Mouse (Mus musculus): ENCODE data around the gene Sdr9c7. TPM values are rescaled to one million over a fixed set of nuclear protein-coding genes. Genes with fewer than 3 reads are reported as not detected.

Gene Sdr9c7
- polyA plus RNA-seq (2014; fragmentation: Nextera tagmentation; extraction: Ambion mirVana): not detected in 2 replicates

GRCm38 (mm10) chr10:127898218-127898617 lies at the start of gene Sdr9c7:
Sdr9c7 (plus strand) TSS chr10:127898518.
- H3K4me3 ChIP-seq (replicated peaks; ENCODE audit: low read depth, low read length): no peak within 1 kb of the TSS
- no peak within 1 kb of the TSS for H3K27ac ChIP-seq (replicated peaks; ENCODE audit: low read depth, low read length)
- no peak for ATAC-seq (ENCODE audit: low FRiP score, low TSS enrichment)
- 91% methylated on average over 2 of the region's 2 CpGs for WGBS
- no peaks in the 10 kb centered on the region for H3K27me3 ChIP-seq (ENCODE audit: control insufficient read depth, insufficient read depth, low read length)
- H3K9ac ChIP-seq (replicated peaks; ENCODE audit: low read length): no peak within 1 kb of the TSS
- no peaks in the 10 kb centered on the region for H3K4me1 ChIP-seq (ENCODE audit: control insufficient read depth, insufficient read depth, low read length)
- H3K36me3 ChIP-seq (ENCODE audit: control insufficient read depth, insufficient read depth, low read length): no peaks in the 10 kb centered on the region
- no peak within 1 kb of the TSS for H3K4me2 ChIP-seq (ENCODE audit: low read length)
- no peaks in the 10 kb centered on the region for H3K9me3 ChIP-seq (ENCODE audit: control insufficient read depth, low read length)
- DNase-seq: no peak

GRCm38 (mm10) chr10:127849628-127850027 lies 48.7 kb upstream of the Sdr9c7 start, which contains the start of gene Rdh19:
Rdh19 (plus strand) TSS chr10:127849928.
- H3K4me1 ChIP-seq (ENCODE audit: control insufficient read depth, insufficient read depth, low read length): no peaks in the 10 kb centered on the region
- 93% methylated on average over 1 of the region's 1 CpGs for WGBS
- no peak within 1 kb of the TSS for H3K4me2 ChIP-seq (ENCODE audit: low read length)
- H3K27ac ChIP-seq (replicated peaks; ENCODE audit: low read depth, low read length): no peak within 1 kb of the TSS
- H3K9ac ChIP-seq (replicated peaks; ENCODE audit: low read length): no peak within 1 kb of the TSS
- no peak for ATAC-seq (ENCODE audit: low FRiP score, low TSS enrichment)
- H3K4me3 ChIP-seq (replicated peaks; ENCODE audit: low read depth, low read length): no peak within 1 kb of the TSS
- H3K9me3 ChIP-seq (ENCODE audit: control insufficient read depth, low read length): no peaks in the 10 kb centered on the region
- no peaks in the 10 kb centered on the region for H3K36me3 ChIP-seq (ENCODE audit: control insufficient read depth, insufficient read depth, low read length)
- no peaks in the 10 kb centered on the region for H3K27me3 ChIP-seq (ENCODE audit: control insufficient read depth, insufficient read depth, low read length)
- DNase-seq: no peak

- H3K4me1 ChIP-seq (ENCODE audit: control insufficient read depth, insufficient read depth, low read length): no peaks in the 10 kb centered on the region
- H3K27ac ChIP-seq (replicated peaks; ENCODE audit: low read depth, low read length): no peak overlapping the region
- DNase-seq (no peak), ATAC-seq (ENCODE audit: low FRiP score, low TSS enrichment) (no peak)
- no peaks in the 10 kb centered on the region for H3K9me3 ChIP-seq (ENCODE audit: control insufficient read depth, low read length)
- H3K36me3 ChIP-seq (ENCODE audit: control insufficient read depth, insufficient read depth, low read length): no peaks in the 10 kb centered on the region
- no peak overlapping the region for H3K4me3 ChIP-seq (replicated peaks; ENCODE audit: low read depth, low read length)
- no peak overlapping the region for H3K9ac ChIP-seq (replicated peaks; ENCODE audit: low read length)
- no peak overlapping the region for H3K4me2 ChIP-seq (ENCODE audit: low read length)
- no peaks in the 10 kb centered on the region for H3K27me3 ChIP-seq (ENCODE audit: control insufficient read depth, insufficient read depth, low read length)
These were observed 41.9 kb upstream of the Sdr9c7 start for GRCm38 (mm10) chr10:127856376-127856775.

GRCm38 (mm10) chr10:127864931-127865330 lies 33.4 kb upstream of the Sdr9c7 start:
- ATAC-seq (ENCODE audit: low FRiP score, low TSS enrichment) (no peak), DNase-seq (no peak)
- H3K4me3 ChIP-seq (replicated peaks; ENCODE audit: low read depth, low read length): no peak overlapping the region
- no peaks in the 10 kb centered on the region for H3K4me1 ChIP-seq (ENCODE audit: control insufficient read depth, insufficient read depth, low read length)
- no peaks in the 10 kb centered on the region for H3K9me3 ChIP-seq (ENCODE audit: control insufficient read depth, low read length)
- no peaks in the 10 kb centered on the region for H3K27me3 ChIP-seq (ENCODE audit: control insufficient read depth, insufficient read depth, low read length)
- no peaks in the 10 kb centered on the region for H3K36me3 ChIP-seq (ENCODE audit: control insufficient read depth, insufficient read depth, low read length)
- H3K27ac ChIP-seq (replicated peaks; ENCODE audit: low read depth, low read length): no peak overlapping the region
- no peak overlapping the region for H3K4me2 ChIP-seq (ENCODE audit: low read length)
- no peak overlapping the region for H3K9ac ChIP-seq (replicated peaks; ENCODE audit: low read length)

GRCm38 (mm10) chr10:127866232-127866631 lies 32.1 kb upstream of the Sdr9c7 start, which contains the start of gene Rdh16f2:
Rdh16f2 (plus strand) TSS chr10:127866474.
- no peaks in the 10 kb centered on the region for H3K9me3 ChIP-seq (ENCODE audit: control insufficient read depth, low read length)
- no peak within 1 kb of the TSS for H3K9ac ChIP-seq (replicated peaks; ENCODE audit: low read length)
- H3K27me3 ChIP-seq (ENCODE audit: control insufficient read depth, insufficient read depth, low read length): no peaks in the 10 kb centered on the region
- no peak within 1 kb of the TSS for H3K4me2 ChIP-seq (ENCODE audit: low read length)
- no peak within 1 kb of the TSS for H3K4me3 ChIP-seq (replicated peaks; ENCODE audit: low read depth, low read length)
- ATAC-seq (ENCODE audit: low FRiP score, low TSS enrichment) (no peak), DNase-seq (no peak)
- H3K27ac ChIP-seq (replicated peaks; ENCODE audit: low read depth, low read length): no peak within 1 kb of the TSS
- no peaks in the 10 kb centered on the region for H3K36me3 ChIP-seq (ENCODE audit: control insufficient read depth, insufficient read depth, low read length)
- no peaks in the 10 kb centered on the region for H3K4me1 ChIP-seq (ENCODE audit: control insufficient read depth, insufficient read depth, low read length)
- 80% methylated on average over 3 of the region's 3 CpGs for WGBS

GRCm38 (mm10) chr10:127872484-127872883 lies 25.8 kb upstream of the Sdr9c7 start:
- Histone ChIP-seq H3K9me3 (ENCODE audit: control insufficient read depth, low read length) (no peaks in the 10 kb centered on the region), H3K27me3 (ENCODE audit: control insufficient read depth, insufficient read depth, low read length) (no peaks in the 10 kb centered on the region), H3K9ac (replicated peaks; ENCODE audit: low read length) (no peak overlapping the region), H3K27ac (replicated peaks; ENCODE audit: low read depth, low read length) (no peak overlapping the region), H3K4me2 (ENCODE audit: low read length) (no peak overlapping the region), H3K4me1 (ENCODE audit: control insufficient read depth, insufficient read depth, low read length) (no peaks in the 10 kb centered on the region), H3K4me3 (replicated peaks; ENCODE audit: low read depth, low read length) (no peak overlapping the region), H3K36me3 (ENCODE audit: control insufficient read depth, insufficient read depth, low read length) (no peaks in the 10 kb centered on the region)
- ATAC-seq (ENCODE audit: low FRiP score, low TSS enrichment) (no peak), DNase-seq (peak; percentile 8)
- WGBS: 73% methylated on average over 4 of the region's 4 CpGs

- WGBS: 63% methylated on average over 2 of the region's 2 CpGs
- H3K4me2 ChIP-seq (ENCODE audit: low read length): no peak overlapping the region
- H3K4me1 ChIP-seq (ENCODE audit: control insufficient read depth, insufficient read depth, low read length): no peaks in the 10 kb centered on the region
- H3K9me3 ChIP-seq (ENCODE audit: control insufficient read depth, low read length): no peaks in the 10 kb centered on the region
- no peak overlapping the region for H3K9ac ChIP-seq (replicated peaks; ENCODE audit: low read length)
- no peak overlapping the region for H3K27ac ChIP-seq (replicated peaks; ENCODE audit: low read depth, low read length)
- H3K4me3 ChIP-seq (replicated peaks; ENCODE audit: low read depth, low read length): no peak overlapping the region
- no peak for ATAC-seq (ENCODE audit: low FRiP score, low TSS enrichment)
- no peak for DNase-seq
- H3K27me3 ChIP-seq (ENCODE audit: control insufficient read depth, insufficient read depth, low read length): no peaks in the 10 kb centered on the region
- no peaks in the 10 kb centered on the region for H3K36me3 ChIP-seq (ENCODE audit: control insufficient read depth, insufficient read depth, low read length)
These were observed 20.6 kb upstream of the Sdr9c7 start for GRCm38 (mm10) chr10:127877681-127878080.

- no peak for DNase-seq
- H3K36me3 ChIP-seq (ENCODE audit: control insufficient read depth, insufficient read depth, low read length): no peaks in the 10 kb centered on the region
- no peak overlapping the region for H3K4me3 ChIP-seq (replicated peaks; ENCODE audit: low read depth, low read length)
- no peak overlapping the region for H3K27ac ChIP-seq (replicated peaks; ENCODE audit: low read depth, low read length)
- H3K4me1 ChIP-seq (ENCODE audit: control insufficient read depth, insufficient read depth, low read length): no peaks in the 10 kb centered on the region
- WGBS: 86% methylated on average over 3 of the region's 3 CpGs
- H3K9ac ChIP-seq (replicated peaks; ENCODE audit: low read length): no peak overlapping the region
- no peaks in the 10 kb centered on the region for H3K27me3 ChIP-seq (ENCODE audit: control insufficient read depth, insufficient read depth, low read length)
- no peak overlapping the region for H3K4me2 ChIP-seq (ENCODE audit: low read length)
- no peak for ATAC-seq (ENCODE audit: low FRiP score, low TSS enrichment)
- H3K9me3 ChIP-seq (ENCODE audit: control insufficient read depth, low read length): no peaks in the 10 kb centered on the region
These were observed 19.9 kb upstream of the Sdr9c7 start for GRCm38 (mm10) chr10:127878262-127879057.

GRCm38 (mm10) chr10:127879155-127879688 lies 19.1 kb upstream of the Sdr9c7 start:
- Histone ChIP-seq H3K36me3 (ENCODE audit: control insufficient read depth, insufficient read depth, low read length) (no peaks in the 10 kb centered on the region), H3K4me2 (ENCODE audit: low read length) (no peak overlapping the region), H3K4me3 (replicated peaks; ENCODE audit: low read depth, low read length) (no peak overlapping the region), H3K27me3 (ENCODE audit: control insufficient read depth, insufficient read depth, low read length) (no peaks in the 10 kb centered on the region), H3K4me1 (ENCODE audit: control insufficient read depth, insufficient read depth, low read length) (no peaks in the 10 kb centered on the region), H3K9ac (replicated peaks; ENCODE audit: low read length) (no peak overlapping the region), H3K27ac (replicated peaks; ENCODE audit: low read depth, low read length) (no peak overlapping the region), H3K9me3 (ENCODE audit: control insufficient read depth, low read length) (no peaks in the 10 kb centered on the region)
- no peak for DNase-seq
- 83% methylated on average over 3 of the region's 3 CpGs for WGBS
- no peak for ATAC-seq (ENCODE audit: low FRiP score, low TSS enrichment)

Measured in midbrain, embryonic 14.5 days (tissue).